Mouse (Mus musculus): ENCODE data around the gene Lce1i. TPM values are rescaled to one million over a fixed set of nuclear protein-coding genes. Genes with fewer than 3 reads are reported as not detected.

The Lce1i gene
- not detected for total RNA-seq (2023)

GRCm38 (mm10) chr3:92778799-92779198 is at the start of gene Lce1i:
Gene Lce1i, minus strand, starts transcription at chr3:92778899.

DNA sequence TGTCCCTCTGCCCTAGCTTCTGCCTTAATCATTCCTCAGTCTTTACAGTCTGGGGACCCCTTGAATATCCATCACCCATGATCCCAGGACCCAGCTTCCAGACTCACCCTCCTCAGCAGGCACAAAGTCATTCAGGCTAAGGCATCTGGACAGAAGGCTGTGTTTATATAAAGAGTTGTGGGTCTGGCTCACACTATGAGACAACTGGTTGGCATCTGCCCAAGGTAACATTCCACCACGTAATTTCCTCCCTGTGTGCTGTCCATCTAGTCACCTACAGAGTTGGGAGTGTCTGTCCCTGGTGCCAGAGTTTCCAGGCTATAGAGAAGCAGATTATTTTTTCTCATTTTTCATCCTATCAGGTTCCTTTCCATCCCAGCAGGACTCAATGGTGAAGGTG is 48.4 kb upstream of the Lce1i start, which contains the start of gene Kprp:
Gene Kprp (minus strand): TSS at position 140 of the 400 bp plus-strand sequence.

GRCm38 (mm10) chr3:92807791-92808190 is 29.1 kb upstream of the Lce1i start, which contains the start of gene Lce1k:
Gene Lce1k, minus strand, starts transcription at chr3:92807891.

DNA sequence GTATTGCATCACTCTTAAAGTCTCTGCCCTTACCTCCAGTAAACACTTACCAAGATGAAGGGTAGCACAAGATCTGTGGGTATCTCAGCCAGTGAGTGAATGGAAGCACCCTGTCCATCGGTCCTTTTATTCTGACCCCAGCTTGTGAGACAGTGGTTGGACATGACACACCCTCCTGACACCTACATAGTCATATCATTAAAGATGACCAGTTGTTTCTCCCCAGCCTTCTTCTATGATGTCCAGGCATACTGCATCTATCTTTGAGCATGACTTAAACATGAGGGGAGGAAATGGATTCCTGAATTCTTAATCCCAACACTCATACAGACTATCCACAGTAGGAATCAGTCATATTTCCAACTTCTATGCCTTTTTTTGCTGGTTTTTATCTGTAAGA is 11.7 kb upstream of the Lce1i start, which contains the start of gene Lce1j:
Gene Lce1j (minus strand): TSS at position 101 of the 400 bp plus-strand sequence.

DNA sequence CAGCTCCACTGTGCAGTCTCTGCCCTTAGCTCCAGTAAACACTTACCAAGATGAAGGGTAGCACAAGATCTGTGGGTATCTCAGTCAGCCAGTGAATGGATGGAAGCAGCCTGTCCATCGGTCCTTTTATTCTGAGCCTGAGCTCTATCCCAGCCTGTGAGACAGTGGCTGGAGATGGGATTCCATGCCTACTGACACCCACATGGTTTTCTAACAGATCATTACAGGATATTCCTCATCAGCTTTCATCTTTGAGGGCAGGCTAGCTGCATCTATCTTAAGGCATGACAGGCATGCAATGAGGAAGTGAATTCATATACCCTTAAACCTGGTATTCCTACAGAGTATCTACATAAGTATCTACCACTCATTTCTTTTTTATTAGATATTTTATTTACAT is 13.7 kb downstream of the Lce1i start, which contains the start of gene Lce1h:
Gene Lce1h (minus strand): TSS at position 101 of the 400 bp plus-strand sequence.

GRCm38 (mm10) chr3:92752238-92752637 is 26.5 kb downstream of the Lce1i start, which contains the start of gene Lce1g:
Gene Lce1g, minus strand, starts transcription at chr3:92752338.

DNA sequence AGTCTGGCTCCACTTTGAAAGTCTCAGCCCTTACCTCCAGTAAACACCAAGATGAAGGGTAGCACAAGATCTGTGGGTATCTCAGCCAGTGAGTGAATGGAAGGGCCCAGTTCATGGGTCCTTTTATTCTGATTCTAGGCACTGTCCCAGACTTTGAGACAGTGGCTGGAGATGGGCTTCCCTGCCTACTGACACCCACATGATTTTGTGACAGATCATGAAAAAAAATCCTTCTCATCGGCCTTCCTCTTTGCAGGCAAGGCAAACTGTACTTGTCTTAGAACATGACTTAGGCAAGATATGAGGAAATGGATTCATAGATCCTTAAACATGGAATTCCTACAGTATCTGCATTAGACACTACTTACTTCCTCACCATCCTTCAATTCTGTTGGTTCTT is 39.7 kb downstream of the Lce1i start, which contains the start of gene Gm38119:
Gene Gm38119 (minus strand): TSS at position 101 of the 400 bp plus-strand sequence.

Other genes with a start within 250 kb of the Lce1i start
- gene 2310046K23Rik, start 244.4 kb downstream of the Lce1i start, total RNA-seq (2023), result not detected
- not detected for gene Ivl, start 205.2 kb downstream of the Lce1i start, total RNA-seq (2023)
- gene Smcp, start 189.9 kb downstream of the Lce1i start, total RNA-seq (2023), result not detected
- not detected for gene 2210017I01Rik, start 171.4 kb downstream of the Lce1i start, total RNA-seq (2023)
- not detected for gene Lce6a, start 157.2 kb downstream of the Lce1i start, total RNA-seq (2023)
- not detected for gene Lce1a1, start 130.6 kb downstream of the Lce1i start, total RNA-seq (2023)
- not detected for gene Lce1b, start 122.0 kb downstream of the Lce1i start, total RNA-seq (2023)
- not detected for gene Lce1a2, start 108.6 kb downstream of the Lce1i start, total RNA-seq (2023)
- gene Lce1c, start 99.7 kb downstream of the Lce1i start, total RNA-seq (2023), result not detected
- gene Lce1d, start 91.7 kb downstream of the Lce1i start, total RNA-seq (2023), result not detected
- not detected for gene Lce1e, start 69.8 kb downstream of the Lce1i start, total RNA-seq (2023)
- gene Lce1f, start 58.5 kb downstream of the Lce1i start, total RNA-seq (2023), result not detected
- not detected for gene Gm38119, start 39.8 kb downstream of the Lce1i start, total RNA-seq (2023)
- gene Lce1g, start 26.6 kb downstream of the Lce1i start, total RNA-seq (2023), result not detected
- not detected for gene Lce1h, start 13.8 kb downstream of the Lce1i start, total RNA-seq (2023)
- gene Lce1j, start 11.6 kb upstream of the Lce1i start, total RNA-seq (2023), result not detected
- gene Lce1k, start 29.0 kb upstream of the Lce1i start, total RNA-seq (2023), result not detected
- not detected for gene Kprp, start 48.3 kb upstream of the Lce1i start, total RNA-seq (2023)
- not detected for gene Lce1l, start 72.4 kb upstream of the Lce1i start, total RNA-seq (2023)
- not detected for gene 2310050C09Rik, start 91.3 kb upstream of the Lce1i start, total RNA-seq (2023)
- gene Lce3a, start 147.3 kb upstream of the Lce1i start, total RNA-seq (2023), result not detected
- gene Lce3b, start 154.1 kb upstream of the Lce1i start, total RNA-seq (2023), result not detected
- gene Lce3c, start 165.6 kb upstream of the Lce1i start, total RNA-seq (2023), result not detected
- not detected for gene Lce3d, start 178.5 kb upstream of the Lce1i start, total RNA-seq (2023)
- gene Lce3e, start 188.2 kb upstream of the Lce1i start, total RNA-seq (2023), result not detected
- gene Lce3f, start 213.3 kb upstream of the Lce1i start, total RNA-seq (2023), result not detected
- not detected for gene Crct1, start 236.8 kb upstream of the Lce1i start, total RNA-seq (2023)
- gene Lce1m, start 240.2 kb upstream of the Lce1i start, total RNA-seq (2023), result not detected

Data from CD4-positive naive resting alpha-beta T cell, adult 57 days (primary cell).